Mouse (Mus musculus): Measurements from ENCODE around the gene Zfp383.

GRCm38 (mm10) chr7:29918062-29918453 lies 10.0 kb downstream of the Zfp383 start:
- TF ChIP-seq CTCF (IDR thresholded peaks at IDR 0.05; ENCODE audit: insufficient read depth, low read depth, low read length) = no peak
- TF ChIP-seq POLR2A (IDR thresholded peaks at IDR 0.05; ENCODE audit: insufficient read depth, low read depth, low read length) = no peak

Measured in olfactory bulb, adult 2 months (tissue).